Mouse (Mus musculus): ENCODE measurements around the gene Park7.

DNA sequence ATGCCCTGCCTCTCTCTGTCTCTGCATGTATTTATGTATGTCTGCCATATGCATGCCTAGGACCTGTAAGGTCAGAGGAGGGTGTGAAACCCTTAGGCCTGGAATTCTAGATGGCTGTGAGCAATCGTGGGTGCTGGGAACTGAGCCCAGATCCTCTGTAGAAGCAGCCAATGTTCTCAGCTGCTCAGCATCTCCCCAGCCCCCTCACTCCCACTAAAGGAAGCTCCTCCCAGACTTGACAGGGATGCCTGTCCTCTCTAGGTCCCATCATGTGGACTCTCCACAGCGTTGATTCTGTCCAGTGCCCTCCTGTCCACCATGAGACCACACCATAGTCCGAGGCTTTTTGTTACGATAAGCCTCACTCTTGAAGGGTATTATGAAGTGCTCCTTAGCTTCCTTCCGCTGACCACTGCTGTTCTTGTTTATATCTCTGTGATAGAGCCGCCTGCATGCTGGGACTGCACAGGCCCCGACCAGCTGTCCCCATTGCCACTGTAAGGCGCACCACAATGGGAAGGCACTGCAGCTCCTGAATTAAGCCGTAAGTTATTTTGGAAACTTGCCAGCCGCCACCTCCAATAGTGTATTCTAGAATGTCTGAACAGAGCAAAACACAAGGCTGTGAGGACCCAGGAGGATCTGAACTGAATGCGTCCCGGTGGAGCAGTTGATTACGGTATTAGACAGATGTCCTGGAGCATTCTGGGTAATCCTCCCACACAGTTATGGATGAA lies 42.3 kb upstream of the Park7 start:
- TF ChIP-seq GATA1 (IDR thresholded peaks at IDR 0.05; ENCODE audit: low read length), result no peak
- TF ChIP-seq TAL1 (IDR thresholded peaks at IDR 0.05; ENCODE audit: low read length), result no peak
